Mouse (Mus musculus) neural tube, embryonic 10.5 days (tissue): ENCODE results near the gene Tnmd.

Experiments
- DNase-seq: peaks from one replicate; pipeline ENCODE4 v3.0.0-alpha.2; 2017; ENCODE audit warnings: low spot score; ENCODE audit errors: extremely low spot score

Gene Tnmd

GRCm38 (mm10) chrX:133850680-133851079 lies at the start of gene Tnmd:
Gene Tnmd (plus strand): TSS chrX:133850980.
- DNase-seq = no peak

DNA sequence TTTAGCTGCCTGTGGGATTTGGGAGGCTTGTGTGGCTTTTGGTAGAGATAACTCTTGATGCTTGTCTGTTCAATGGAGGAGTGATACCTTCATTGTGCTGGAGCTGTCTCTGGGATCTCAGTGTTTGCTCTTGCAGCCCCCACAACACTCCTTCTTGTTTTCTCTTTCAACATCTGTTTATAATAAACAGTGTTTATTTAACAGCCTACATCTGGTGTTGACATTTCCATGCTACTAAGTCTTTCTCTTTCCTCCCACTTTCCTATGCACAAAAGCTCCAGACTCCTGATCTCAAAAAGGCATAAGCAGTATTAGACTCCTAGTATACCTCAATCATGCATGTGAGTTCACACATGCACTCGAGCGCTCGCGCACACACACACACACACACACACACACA lies 2.9 kb downstream of the Tnmd start:
- DNase-seq = no peak

GRCm38 (mm10) chrX:133869743-133870142 lies 19.0 kb downstream of the Tnmd start:
- DNase-seq = no peak

DNA sequence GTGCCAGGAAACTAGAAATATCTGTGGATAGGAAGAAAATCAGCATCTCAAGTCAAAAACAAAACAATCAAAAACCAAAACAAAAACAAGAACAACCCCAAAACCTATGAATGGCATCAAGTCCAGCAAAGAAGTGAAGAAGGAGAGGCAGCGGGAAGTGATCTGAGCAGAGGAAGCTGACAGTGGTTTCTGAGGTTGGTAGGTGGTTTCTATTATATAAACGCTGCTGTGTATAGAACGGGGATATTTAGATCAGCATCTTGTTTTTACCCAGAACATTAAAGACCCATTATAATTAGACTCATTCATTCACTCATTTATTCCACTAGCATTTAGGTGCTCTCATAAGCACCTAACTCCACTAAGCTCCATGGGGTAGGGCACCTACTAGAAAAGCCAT lies 36.5 kb downstream of the Tnmd start:
- DNase-seq = no peak

- DNase-seq = no peak
These were observed 37.3 kb downstream of the Tnmd start for GRCm38 (mm10) chrX:133888111-133888510.

GRCm38 (mm10) chrX:133898014-133898542 lies 47.3 kb downstream of the Tnmd start, which contains the start of gene Tspan6:
Gene Tspan6 (minus strand): TSS chrX:133898429.
- peak; percentile 76 for DNase-seq

DNA sequence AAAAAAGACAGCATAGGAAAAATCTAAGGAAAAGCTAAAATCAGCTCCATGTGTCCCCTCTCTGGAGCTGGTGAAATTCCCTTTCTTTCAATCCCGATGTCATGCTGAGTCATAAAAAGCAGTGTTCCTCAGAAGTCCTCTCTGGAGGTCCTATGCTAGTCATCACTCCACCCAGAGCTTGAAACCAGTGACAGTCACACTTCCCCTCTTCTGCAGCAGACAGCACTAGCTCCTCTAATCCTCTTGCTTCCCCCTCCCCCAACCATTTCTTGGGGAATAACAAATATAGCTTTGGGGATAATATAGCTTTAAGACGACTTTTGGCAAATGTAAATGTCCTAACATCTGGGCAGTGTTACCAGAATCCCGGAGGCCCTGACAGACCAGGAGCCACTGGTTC lies 57.5 kb downstream of the Tnmd start, which contains the start of gene Srpx2:
Gene Srpx2, plus strand, starts transcription at position 166 of the 400 bp plus-strand sequence.
- no peak for DNase-seq

DNA sequence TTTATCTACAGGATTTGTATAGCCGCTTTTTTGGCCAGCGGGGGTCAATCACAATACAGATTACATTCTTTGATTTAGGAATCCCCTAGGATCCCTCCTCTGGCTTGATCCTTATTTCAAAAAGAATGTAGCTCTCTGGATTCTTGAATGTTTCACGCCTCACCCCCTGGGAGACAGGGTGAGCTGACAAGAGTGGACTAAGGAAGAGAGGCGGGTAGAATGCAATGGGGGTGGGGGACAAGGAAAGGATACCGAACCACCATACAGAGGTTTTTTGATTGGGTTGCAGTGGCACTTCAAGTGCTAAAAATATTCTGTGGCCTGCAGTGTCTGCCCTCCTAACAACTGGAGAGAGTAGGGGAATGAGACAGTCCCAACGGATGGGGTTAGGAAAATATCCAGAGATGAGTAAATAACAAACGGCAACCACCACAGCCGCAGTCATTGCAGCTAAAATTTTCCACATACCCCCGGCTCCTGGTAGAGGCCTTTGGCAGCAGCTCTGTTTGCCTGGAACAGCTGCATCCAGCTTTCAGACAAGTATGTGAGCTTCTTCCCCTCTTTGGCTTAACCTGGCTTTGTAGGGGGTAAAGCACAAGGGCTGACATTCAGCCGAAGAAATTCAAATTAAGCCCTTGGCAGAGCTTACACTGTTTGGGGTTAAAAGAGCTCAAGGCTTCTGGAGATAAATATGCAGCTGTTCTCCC lies 60.8 kb downstream of the Tnmd start:
- DNase-seq = no peak

DNA sequence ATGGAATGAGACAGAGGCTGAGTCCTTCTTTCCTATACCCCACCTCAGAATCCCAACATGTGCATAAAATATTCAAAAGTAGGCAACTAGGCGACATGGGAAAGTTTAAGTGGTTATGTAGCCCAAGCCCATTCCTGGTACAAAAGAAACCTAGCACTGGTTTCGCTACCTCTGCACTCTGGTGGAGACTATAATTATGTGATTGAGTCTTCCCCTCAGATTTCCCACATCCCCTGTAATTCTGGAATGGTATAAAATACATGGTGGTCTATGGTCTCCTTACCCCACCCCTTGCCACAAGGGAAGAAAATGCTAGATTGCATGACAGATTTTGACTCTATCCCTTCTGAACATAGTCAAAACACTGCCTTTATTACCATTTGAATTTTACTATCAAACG lies 62.2 kb downstream of the Tnmd start:
- no peak for DNase-seq

DNA sequence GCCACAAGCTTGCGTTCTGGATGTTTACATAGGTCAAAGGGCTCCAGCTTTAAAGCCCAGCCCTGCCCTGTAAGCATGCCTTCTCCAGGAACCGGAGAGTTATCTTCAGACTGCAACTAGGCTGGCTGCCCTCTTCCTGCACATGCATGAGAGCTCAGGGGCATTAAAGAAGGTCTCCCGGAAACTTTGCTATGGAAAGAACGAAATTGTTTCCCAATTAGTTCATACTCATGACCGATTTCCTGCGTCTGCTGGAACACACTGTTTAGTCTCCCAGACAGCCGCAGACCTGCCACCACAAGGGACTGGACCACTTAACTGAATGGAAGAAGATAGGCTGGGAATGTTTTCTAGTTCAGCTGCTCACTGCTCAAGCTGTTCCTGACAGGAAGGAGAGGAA lies 63.4 kb downstream of the Tnmd start:
- no peak for DNase-seq
